Mouse (Mus musculus): ENCODE measurements around the gene Nr1i3. TPM values are rescaled to one million over a fixed set of nuclear protein-coding genes. Genes with fewer than 3 reads are reported as not detected.

Nr1i3 gene
- 2.2 and 2.4 TPM in 2 replicates for polyA plus RNA-seq (2015; fragmentation: Nextera tagmentation; extraction: Ambion mirVana)

DNA sequence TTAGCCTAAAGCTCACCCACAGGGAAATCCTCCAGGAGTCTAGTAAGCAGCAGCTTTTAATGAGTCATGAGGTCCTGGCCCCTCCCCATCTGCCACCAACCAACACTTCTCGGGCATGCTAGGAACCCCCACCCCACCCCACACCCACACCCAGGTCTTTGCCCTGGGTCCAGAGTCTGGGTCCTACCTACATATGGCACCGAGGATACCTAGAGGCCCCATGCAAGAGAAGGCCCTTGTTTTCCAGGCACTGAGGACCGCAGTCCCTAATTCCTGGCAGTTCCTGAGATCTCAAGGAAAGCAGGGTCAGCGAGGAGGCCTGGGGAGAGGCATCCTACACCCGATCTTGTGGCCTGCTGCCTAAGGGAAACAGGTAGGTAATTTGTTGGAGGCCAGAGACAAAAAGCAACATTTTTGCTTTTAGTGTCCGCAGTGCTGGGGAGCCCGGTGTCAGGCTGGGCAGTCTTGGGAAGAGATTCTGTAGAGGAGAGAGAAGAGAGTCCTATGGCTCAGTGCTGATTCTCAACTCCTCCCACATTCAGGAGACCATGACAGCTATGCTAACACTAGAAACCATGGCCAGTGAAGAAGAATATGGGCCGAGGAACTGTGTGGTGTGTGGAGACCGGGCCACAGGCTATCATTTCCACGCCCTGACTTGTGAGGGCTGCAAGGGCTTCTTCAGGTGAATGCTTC is at the start of gene Nr1i3:
TSS of gene Nr1i3 (plus strand) at position 170 of the 696 bp plus-strand sequence.
- 63% methylated on average over 10 of the region's 10 CpGs for WGBS (ENCODE audit: insufficient replicate concordance)
- H3K4me3 ChIP-seq (ENCODE audit: low read depth, low read length), result no peak within 1 kb of the TSS
- no peaks in the 10 kb centered on the region for H3K27me3 ChIP-seq (ENCODE audit: control insufficient read depth, insufficient read depth, low read depth, low read length)
- ATAC-seq (ENCODE audit: low read depth), result peak; percentile 68
- H3K36me3 ChIP-seq (ENCODE audit: control insufficient read depth, insufficient read depth), result no peaks in the 10 kb centered on the region
- no peaks in the 10 kb centered on the region for H3K9me3 ChIP-seq (replicated peaks; ENCODE audit: control insufficient read depth, low read length)
- no peak within 1 kb of the TSS for H3K9ac ChIP-seq (ENCODE audit: low read depth, low read length)
- H3K4me1 ChIP-seq (ENCODE audit: control insufficient read depth, low read depth, low read length), result no peaks in the 10 kb centered on the region; the same call in 1 of the 2 replicates
- H3K27ac ChIP-seq (ENCODE audit: low read length), result 0 out of 2 replicates have a peak within 1 kb of the TSS, but pooled peaks have one; percentile 48
- H3K4me2 ChIP-seq (ENCODE audit: low read depth, low read length), result no peak within 1 kb of the TSS

GRCm38 (mm10) chr1:171164258-171164657 is 49.5 kb upstream of the Nr1i3 start:
- H3K4me3 ChIP-seq (ENCODE audit: low read depth, low read length), result no peak overlapping the region
- H3K4me1 ChIP-seq (ENCODE audit: control insufficient read depth, low read depth, low read length), result peaks cover 7% of the 10 kb centered on the region
- no peak overlapping the region for H3K4me2 ChIP-seq (ENCODE audit: low read depth, low read length)
- 32% methylated on average over 3 of the region's 3 CpGs for WGBS (ENCODE audit: insufficient replicate concordance)
- no peak overlapping the region for H3K27ac ChIP-seq (ENCODE audit: low read length)
- no peaks in the 10 kb centered on the region for H3K9me3 ChIP-seq (replicated peaks; ENCODE audit: control insufficient read depth, low read length)
- H3K9ac ChIP-seq (ENCODE audit: low read depth, low read length), result no peak overlapping the region
- H3K36me3 ChIP-seq (ENCODE audit: control insufficient read depth, insufficient read depth), result no peaks in the 10 kb centered on the region
- ATAC-seq (ENCODE audit: low read depth), result no peak
- H3K27me3 ChIP-seq (ENCODE audit: control insufficient read depth, insufficient read depth, low read depth, low read length), result peaks cover 9% of the 10 kb centered on the region

GRCm38 (mm10) chr1:171165629-171166345 is 48.0 kb upstream of the Nr1i3 start:
- no peaks in the 10 kb centered on the region for H3K27me3 ChIP-seq (ENCODE audit: control insufficient read depth, insufficient read depth, low read depth, low read length)
- no peak overlapping the region for H3K27ac ChIP-seq (ENCODE audit: low read length)
- H3K4me1 ChIP-seq (ENCODE audit: control insufficient read depth, low read depth, low read length), result peaks cover under 1% of the 10 kb centered on the region; the same call in 1 of the 2 replicates
- H3K9me3 ChIP-seq (replicated peaks; ENCODE audit: control insufficient read depth, low read length), result no peaks in the 10 kb centered on the region
- WGBS (ENCODE audit: insufficient replicate concordance), result 33% methylated on average over 5 of the region's 5 CpGs
- no peaks in the 10 kb centered on the region for H3K36me3 ChIP-seq (ENCODE audit: control insufficient read depth, insufficient read depth)
- H3K4me2 ChIP-seq (ENCODE audit: low read depth, low read length), result no peak overlapping the region
- H3K4me3 ChIP-seq (ENCODE audit: low read depth, low read length), result no peak overlapping the region
- ATAC-seq (ENCODE audit: low read depth), result no peak
- H3K9ac ChIP-seq (ENCODE audit: low read depth, low read length), result no peak overlapping the region

DNA sequence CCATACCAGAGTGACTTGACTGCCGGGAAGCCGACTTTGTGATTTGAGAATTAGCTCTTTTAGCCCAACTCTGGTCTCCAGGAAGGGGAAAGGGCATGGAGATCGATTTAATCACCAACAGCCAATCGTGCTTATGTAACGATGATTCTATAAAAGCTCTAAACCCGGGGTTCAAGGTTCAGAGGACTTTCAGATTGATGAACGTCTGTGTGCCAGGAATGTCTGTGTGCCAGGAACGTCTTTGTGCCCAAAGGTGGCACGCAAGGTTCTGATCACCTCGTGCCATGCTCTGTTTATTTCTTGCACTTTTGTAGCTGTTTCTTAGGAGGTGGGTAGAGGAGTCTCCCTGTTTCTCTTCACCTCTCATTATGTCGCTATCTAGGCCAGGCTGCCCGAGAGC is 44.9 kb upstream of the Nr1i3 start:
- H3K27me3 ChIP-seq (ENCODE audit: control insufficient read depth, insufficient read depth, low read depth, low read length), result no peaks in the 10 kb centered on the region
- H3K4me3 ChIP-seq (ENCODE audit: low read depth, low read length), result no peak overlapping the region
- no peaks in the 10 kb centered on the region for H3K4me1 ChIP-seq (ENCODE audit: control insufficient read depth, low read depth, low read length)
- WGBS (ENCODE audit: insufficient replicate concordance), result 69% methylated on average over 12 of the region's 12 CpGs
- no peak for ATAC-seq (ENCODE audit: low read depth)
- H3K27ac ChIP-seq (ENCODE audit: low read length), result no peak overlapping the region
- H3K36me3 ChIP-seq (ENCODE audit: control insufficient read depth, insufficient read depth), result no peaks in the 10 kb centered on the region
- no peaks in the 10 kb centered on the region for H3K9me3 ChIP-seq (replicated peaks; ENCODE audit: control insufficient read depth, low read length)
- H3K4me2 ChIP-seq (ENCODE audit: low read depth, low read length), result no peak overlapping the region
- no peak overlapping the region for H3K9ac ChIP-seq (ENCODE audit: low read depth, low read length)

DNA sequence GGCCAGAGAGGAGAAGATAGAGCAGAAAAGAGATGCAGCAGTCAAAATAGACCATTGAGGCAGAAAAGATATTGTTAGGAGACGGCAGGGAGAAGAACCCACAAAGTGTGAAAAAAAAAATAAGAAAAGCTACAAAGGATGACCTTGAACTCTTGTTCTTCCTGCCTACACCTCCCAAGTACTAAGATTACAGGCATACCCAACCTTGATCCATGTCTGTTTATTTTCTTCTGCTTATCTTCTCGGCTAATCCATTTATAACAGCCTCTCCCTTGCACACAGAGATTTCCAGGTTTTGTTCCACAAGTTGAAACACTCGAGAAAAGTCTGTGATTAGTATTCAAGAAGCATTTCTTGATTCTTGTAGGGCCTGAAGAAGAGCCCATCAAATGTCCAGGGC is 43.9 kb upstream of the Nr1i3 start:
- WGBS (ENCODE audit: insufficient replicate concordance), result 39% methylated on average over 3 of the region's 3 CpGs

DNA sequence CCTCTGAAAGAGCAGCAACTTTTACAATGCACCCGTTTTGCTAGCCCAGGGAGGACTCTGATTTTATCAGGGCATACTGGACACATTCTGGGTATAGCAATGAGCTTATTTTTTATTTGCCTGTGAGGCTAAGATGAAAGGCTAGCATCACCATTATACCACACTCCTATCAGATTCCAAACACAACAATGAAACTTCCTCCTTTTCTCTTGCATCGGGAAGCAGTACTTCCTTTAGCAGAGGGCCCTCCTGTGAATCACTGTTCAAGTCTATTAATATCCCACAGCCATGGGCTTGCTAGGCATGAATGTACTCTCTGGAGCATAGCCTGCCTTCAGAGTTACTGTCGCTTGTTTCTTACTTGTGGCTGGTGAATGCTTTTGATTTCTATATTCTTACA is 42.6 kb upstream of the Nr1i3 start:
- 0 out of 2 replicates have a peak, but pooled peaks have one; percentile 24 for ATAC-seq (ENCODE audit: low read depth)
- no peaks in the 10 kb centered on the region for H3K36me3 ChIP-seq (ENCODE audit: control insufficient read depth, insufficient read depth)
- H3K27ac ChIP-seq (ENCODE audit: low read length), result no peak overlapping the region
- no peaks in the 10 kb centered on the region for H3K4me1 ChIP-seq (ENCODE audit: control insufficient read depth, low read depth, low read length)
- H3K9ac ChIP-seq (ENCODE audit: low read depth, low read length), result no peak overlapping the region
- no peaks in the 10 kb centered on the region for H3K27me3 ChIP-seq (ENCODE audit: control insufficient read depth, insufficient read depth, low read depth, low read length)
- WGBS (ENCODE audit: insufficient replicate concordance), result 7% methylated on average over 3 of the region's 3 CpGs
- H3K4me3 ChIP-seq (ENCODE audit: low read depth, low read length), result no peak overlapping the region
- H3K4me2 ChIP-seq (ENCODE audit: low read depth, low read length), result no peak overlapping the region
- H3K9me3 ChIP-seq (replicated peaks; ENCODE audit: control insufficient read depth, low read length), result no peaks in the 10 kb centered on the region

More for the DNA sequence above, 43.9 kb upstream of the Nr1i3 start:
- Histone ChIP-seq H3K27ac (ENCODE audit: low read length) (no peak overlapping the region), H3K4me2 (ENCODE audit: low read depth, low read length) (no peak overlapping the region), H3K4me1 (ENCODE audit: control insufficient read depth, low read depth, low read length) (no peaks in the 10 kb centered on the region), H3K4me3 (ENCODE audit: low read depth, low read length) (no peak overlapping the region), H3K27me3 (ENCODE audit: control insufficient read depth, insufficient read depth, low read depth, low read length) (no peaks in the 10 kb centered on the region), H3K36me3 (ENCODE audit: control insufficient read depth, insufficient read depth) (no peaks in the 10 kb centered on the region), H3K9ac (ENCODE audit: low read depth, low read length) (no peak overlapping the region), H3K9me3 (replicated peaks; ENCODE audit: control insufficient read depth, low read length) (no peaks in the 10 kb centered on the region)
- ATAC-seq (ENCODE audit: low read depth), result no peak

DNA sequence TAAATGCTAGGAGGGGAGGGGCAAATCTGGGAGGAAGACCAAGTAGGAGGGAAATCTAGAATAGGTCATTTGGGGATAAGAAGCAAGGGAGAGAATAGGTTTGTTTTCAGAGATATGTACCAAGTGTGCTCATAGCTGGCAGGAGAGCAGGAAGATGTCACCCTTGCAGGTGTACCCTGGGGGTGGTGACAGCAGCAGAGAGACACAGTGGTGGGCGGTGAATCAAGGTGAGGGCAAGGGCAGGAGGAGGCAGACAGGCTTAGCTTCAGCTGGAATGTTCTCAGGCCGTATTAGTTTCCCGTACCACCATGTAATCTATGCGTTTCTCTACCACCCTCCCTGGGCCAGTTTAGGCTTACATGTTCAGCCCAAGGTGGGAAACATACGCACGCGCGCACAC is 41.0 kb upstream of the Nr1i3 start:
- Histone ChIP-seq H3K4me1 (ENCODE audit: control insufficient read depth, low read depth, low read length) (no peaks in the 10 kb centered on the region), H3K27me3 (ENCODE audit: control insufficient read depth, insufficient read depth, low read depth, low read length) (no peaks in the 10 kb centered on the region), H3K4me2 (ENCODE audit: low read depth, low read length) (no peak overlapping the region), H3K36me3 (ENCODE audit: control insufficient read depth, insufficient read depth) (no peaks in the 10 kb centered on the region), H3K27ac (ENCODE audit: low read length) (no peak overlapping the region), H3K9ac (ENCODE audit: low read depth, low read length) (no peak overlapping the region), H3K4me3 (ENCODE audit: low read depth, low read length) (no peak overlapping the region), H3K9me3 (replicated peaks; ENCODE audit: control insufficient read depth, low read length) (no peaks in the 10 kb centered on the region)
- 80% methylated on average over 8 of the region's 8 CpGs for WGBS (ENCODE audit: insufficient replicate concordance)
- no peak for ATAC-seq (ENCODE audit: low read depth)

DNA sequence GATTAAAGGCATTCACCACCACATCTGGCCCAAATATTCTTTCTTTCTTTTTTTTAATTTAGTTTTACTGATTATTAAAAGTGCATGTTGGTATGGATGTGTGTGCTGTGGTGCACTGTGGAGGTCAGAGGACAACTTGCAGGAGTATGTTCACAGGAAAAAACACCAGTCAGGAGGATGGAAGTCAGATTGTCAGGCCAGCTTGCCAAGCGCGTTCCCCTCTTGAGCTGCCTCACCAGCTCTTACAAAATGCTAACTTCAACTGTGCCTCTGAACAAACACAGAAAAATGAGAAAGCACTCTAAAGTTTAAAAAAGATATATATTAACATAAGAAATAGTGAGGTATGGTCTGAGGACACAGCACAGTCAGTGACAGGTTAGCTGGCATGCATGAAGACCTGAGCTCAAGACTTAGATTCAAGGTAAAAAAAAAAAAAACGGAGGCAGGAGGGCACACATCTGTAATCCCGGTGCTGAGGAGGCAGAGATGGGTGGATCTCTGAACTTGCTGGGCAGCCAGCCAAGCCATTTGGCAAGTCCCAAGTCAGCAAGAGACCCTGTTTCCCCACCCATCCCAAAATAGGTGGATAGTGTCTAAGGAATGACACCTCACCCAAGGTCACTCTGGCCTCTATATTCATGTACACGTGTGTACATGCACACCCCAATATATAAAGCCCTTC is 34.1 kb upstream of the Nr1i3 start:
- Histone ChIP-seq H3K9me3 (replicated peaks; ENCODE audit: control insufficient read depth, low read length) (no peaks in the 10 kb centered on the region), H3K36me3 (ENCODE audit: control insufficient read depth, insufficient read depth) (no peaks in the 10 kb centered on the region), H3K4me2 (ENCODE audit: low read depth, low read length) (no peak overlapping the region), H3K27ac (ENCODE audit: low read length) (no peak overlapping the region), H3K4me1 (ENCODE audit: control insufficient read depth, low read depth, low read length) (no peaks in the 10 kb centered on the region), H3K9ac (ENCODE audit: low read depth, low read length) (no peak overlapping the region), H3K27me3 (ENCODE audit: control insufficient read depth, insufficient read depth, low read depth, low read length) (no peaks in the 10 kb centered on the region), H3K4me3 (ENCODE audit: low read depth, low read length) (no peak overlapping the region)
- ATAC-seq (ENCODE audit: low read depth), result no peak
- WGBS (ENCODE audit: insufficient replicate concordance), result 66% methylated on average over 5 of the region's 5 CpGs

DNA sequence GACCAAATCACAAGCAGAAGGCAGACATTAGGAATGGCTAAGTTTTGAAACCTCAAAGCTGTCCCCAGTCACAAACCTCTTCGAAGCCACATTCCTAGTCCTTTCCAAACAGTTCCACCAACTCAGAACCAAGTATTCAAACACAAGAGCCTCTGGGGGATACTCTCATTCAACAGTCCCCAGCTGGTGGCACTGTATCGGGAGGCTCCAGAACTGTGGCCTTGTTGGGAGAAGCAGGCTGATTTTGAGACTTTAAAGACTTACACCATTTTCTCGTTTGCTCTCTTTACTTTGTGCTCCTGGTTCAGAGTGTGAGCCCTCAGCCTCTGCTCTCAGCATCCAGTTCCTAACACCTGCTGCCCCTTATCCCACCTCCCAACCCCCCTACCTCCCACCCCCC is 30.7 kb upstream of the Nr1i3 start:
- Histone ChIP-seq H3K27me3 (ENCODE audit: control insufficient read depth, insufficient read depth, low read depth, low read length) (no peaks in the 10 kb centered on the region), H3K27ac (ENCODE audit: low read length) (no peak overlapping the region), H3K4me2 (ENCODE audit: low read depth, low read length) (no peak overlapping the region), H3K4me3 (ENCODE audit: low read depth, low read length) (no peak overlapping the region), H3K9me3 (replicated peaks; ENCODE audit: control insufficient read depth, low read length) (no peaks in the 10 kb centered on the region), H3K9ac (ENCODE audit: low read depth, low read length) (no peak overlapping the region), H3K4me1 (ENCODE audit: control insufficient read depth, low read depth, low read length) (no peaks in the 10 kb centered on the region), H3K36me3 (ENCODE audit: control insufficient read depth, insufficient read depth) (no peaks in the 10 kb centered on the region)
- no peak for ATAC-seq (ENCODE audit: low read depth)
- WGBS (ENCODE audit: insufficient replicate concordance), result 71% methylated on average over 3 of the region's 3 CpGs
